Mouse (Mus musculus) midbrain, embryonic 12.5 days (tissue): Measurements from ENCODE around the gene Bpifa1. TPM values are rescaled to one million over a fixed set of nuclear protein-coding genes. Genes with fewer than 3 reads are reported as not detected.
"Not testable (repeated sequence)": the region's sequence is repeated elsewhere in the genome, so short reads cannot be mapped to it uniquely, and the experiment has no call there.

Source experiments
- ATAC-seq: fragments of 200-750 bp; cut with Nextera tagmentation; 2 replicates; pipeline ENCODE4 v1.8.0; 2017; ENCODE audit warnings: low read depth, moderate TSS enrichment, moderate library complexity; ENCODE audit not compliant: low FRiP score
- H3K27ac ChIP-seq: fragments of 300-500 bp; sonication (generic); replicated peaks from 2 replicates; pipeline ENCODE4 v1.5.1; 2016; ENCODE audit warnings: mild to moderate bottlenecking
- H3K27me3 ChIP-seq: fragments of 300-500 bp; sonication (generic); 2 replicates; pipeline ENCODE4 v1.6.1; 2016; ENCODE audit warnings: mild to moderate bottlenecking
- H3K36me3 ChIP-seq: fragments of 300-500 bp; sonication (generic); 2 replicates; pipeline ENCODE4 v1.6.1; 2016
- H3K4me1 ChIP-seq: fragments of 300-500 bp; sonication (generic); 2 replicates; pipeline ENCODE4 v1.6.1; 2016
- H3K4me2 ChIP-seq: fragments of 300-500 bp; sonication (generic); replicated peaks from 2 replicates; pipeline ENCODE4 v1.6.1; 2016; ENCODE audit warnings: mild to moderate bottlenecking, moderate library complexity
- H3K4me3 ChIP-seq: fragments of 300-500 bp; sonication (generic); 2 replicates; pipeline ENCODE4 v1.5.1; 2016; ENCODE audit warnings: mild to moderate bottlenecking
- H3K9ac ChIP-seq: fragments of 300-500 bp; sonication (generic); replicated peaks from 2 replicates; pipeline ENCODE4 v1.6.1; 2016; ENCODE audit warnings: mild to moderate bottlenecking, moderate library complexity
- H3K9me3 ChIP-seq: fragments of 300-500 bp; sonication (generic); 2 replicates; pipeline ENCODE4 v1.6.1; 2016; ENCODE audit warnings: mild to moderate bottlenecking
- WGBS: fragments of 180-500 bp; shearing (Covaris S2); methylation state at CpG from one replicate; pipeline ENCODE4 v1.1.7; 2016; 5-methylcytosine and 5-hydroxymethylcytosine counted together
- polyA plus RNA-seq: library from polyadenylated mRNA; unstranded; fragments of >200 nt; fragmentation: Nextera tagmentation; extraction: Ambion mirVana; gene quantifications from 2 replicates; pipeline ENCODE4 v1.2.1, GENCODE M21; 2016

Bpifa1 gene
- polyA plus RNA-seq: not detected in 2 replicates

DNA sequence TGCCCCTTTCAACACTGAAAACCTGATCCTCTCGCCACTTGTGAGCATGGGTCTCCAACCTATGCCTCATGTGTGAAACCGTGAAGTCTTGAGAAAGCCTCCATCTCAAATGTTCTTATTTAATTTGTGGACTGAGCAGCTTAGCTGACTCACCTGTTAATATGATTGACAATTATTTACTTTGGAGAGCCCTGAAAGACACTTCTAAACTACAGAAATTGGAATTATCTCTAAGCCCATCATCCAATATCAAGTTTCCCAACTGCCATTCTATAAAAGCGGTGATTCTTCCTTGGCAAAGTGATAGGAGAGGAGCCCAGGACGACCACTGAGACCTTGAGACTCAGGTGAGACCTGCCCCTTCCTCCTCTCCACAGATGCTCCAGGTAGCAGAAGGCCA is at the start of gene Bpifa1:
Bpifa1 (plus strand) TSS at position 301 of the 400 bp plus-strand sequence.
- Histone ChIP-seq H3K4me2 (no peak within 1 kb of the TSS), H3K36me3 (no peaks in the 10 kb centered on the region), H3K4me3 (no peak within 1 kb of the TSS), H3K27me3 (no peaks in the 10 kb centered on the region), H3K27ac (no peak within 1 kb of the TSS), H3K9me3 (no peaks in the 10 kb centered on the region), H3K9ac (no peak within 1 kb of the TSS), H3K4me1 (no peaks in the 10 kb centered on the region)
- ATAC-seq: no peak
- WGBS: 78% methylated on average over 4 of the region's 4 CpGs

DNA sequence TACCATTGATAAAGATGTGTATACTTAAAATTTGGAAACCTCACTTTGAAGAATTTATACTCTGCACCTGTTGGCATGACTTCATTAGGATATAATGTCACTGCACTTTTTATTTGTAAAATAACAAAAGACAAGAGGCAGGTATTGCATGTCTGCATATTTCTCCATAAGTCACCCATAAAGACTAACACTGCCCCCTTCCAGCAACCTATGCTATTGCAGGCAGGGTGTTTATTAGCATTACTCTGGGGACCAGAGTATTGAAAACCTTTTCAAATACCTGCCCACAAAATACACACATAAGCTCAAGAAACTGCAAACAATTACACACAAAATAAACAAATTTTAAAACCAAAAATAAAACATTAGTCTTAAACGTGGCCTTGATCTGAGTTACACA is 44.9 kb upstream of the Bpifa1 start:
- H3K27me3 ChIP-seq: no peaks in the 10 kb centered on the region
- 47% methylated on average over 1 of the region's 1 CpGs for WGBS
- H3K9me3 ChIP-seq: no peaks in the 10 kb centered on the region
- H3K9ac ChIP-seq: no peak overlapping the region
- no peak overlapping the region for H3K4me3 ChIP-seq
- H3K4me1 ChIP-seq: no peaks in the 10 kb centered on the region
- no peak overlapping the region for H3K27ac ChIP-seq
- no peak overlapping the region for H3K4me2 ChIP-seq
- H3K36me3 ChIP-seq: no peaks in the 10 kb centered on the region
- ATAC-seq: no peak

DNA sequence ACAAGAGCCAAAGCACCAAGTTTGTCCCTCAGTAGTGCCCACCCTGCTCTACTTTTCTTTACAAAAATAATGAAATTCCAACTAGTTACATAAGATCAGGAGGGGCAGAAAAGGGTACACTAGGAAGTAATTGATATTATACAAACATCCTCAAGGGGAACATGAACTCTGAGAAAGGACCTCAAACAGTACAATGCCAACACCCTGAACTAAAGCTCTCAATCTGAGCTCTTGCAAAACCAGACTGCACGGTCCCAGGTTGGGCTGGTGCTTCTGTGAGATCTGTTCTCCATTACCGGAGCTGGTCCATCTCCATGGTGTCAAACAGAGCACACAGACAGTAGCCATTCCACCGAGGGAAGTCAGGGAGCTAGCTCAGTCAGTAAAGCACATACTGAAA is 25.3 kb upstream of the Bpifa1 start:
- no peak for ATAC-seq
- H3K4me1 ChIP-seq: no peaks in the 10 kb centered on the region
- H3K9me3 ChIP-seq: no peaks in the 10 kb centered on the region
- H3K4me3 ChIP-seq: no peak overlapping the region
- H3K9ac ChIP-seq: no peak overlapping the region
- no peaks in the 10 kb centered on the region for H3K27me3 ChIP-seq
- 93% methylated on average over 3 of the region's 3 CpGs for WGBS
- no peak overlapping the region for H3K4me2 ChIP-seq
- no peaks in the 10 kb centered on the region for H3K36me3 ChIP-seq
- no peak overlapping the region for H3K27ac ChIP-seq

DNA sequence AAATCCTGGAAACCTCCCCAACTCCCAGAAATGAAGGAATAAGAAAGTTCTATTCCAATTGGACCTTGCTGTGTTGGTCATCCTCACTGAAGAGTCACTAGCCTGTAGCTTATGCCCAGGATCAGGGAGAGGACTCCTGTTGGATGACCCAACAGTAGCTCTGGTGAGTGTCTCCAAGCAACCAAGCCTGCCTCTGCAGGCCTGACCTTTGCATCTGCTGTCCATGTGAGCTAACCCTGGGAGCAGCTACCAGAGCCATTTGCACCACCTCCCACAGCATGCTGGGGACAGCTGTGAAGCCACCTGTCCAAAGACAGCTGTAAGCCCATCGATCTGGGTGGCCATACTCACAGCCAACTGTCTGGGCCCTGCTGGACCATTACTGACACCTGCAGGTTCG is 12.6 kb upstream of the Bpifa1 start, which contains the start of gene Bpifa3:
Bpifa3 (plus strand) TSS at position 217 of the 400 bp plus-strand sequence.
- H3K4me1 ChIP-seq: no peaks in the 10 kb centered on the region
- H3K4me3 ChIP-seq: no peak within 1 kb of the TSS
- no peaks in the 10 kb centered on the region for H3K27me3 ChIP-seq
- no peak within 1 kb of the TSS for H3K9ac ChIP-seq
- WGBS: 78% methylated on average over 2 of the region's 2 CpGs
- no peak within 1 kb of the TSS for H3K4me2 ChIP-seq
- H3K9me3 ChIP-seq: no peaks in the 10 kb centered on the region
- ATAC-seq: no peak
- H3K36me3 ChIP-seq: no peaks in the 10 kb centered on the region
- H3K27ac ChIP-seq: no peak within 1 kb of the TSS

DNA sequence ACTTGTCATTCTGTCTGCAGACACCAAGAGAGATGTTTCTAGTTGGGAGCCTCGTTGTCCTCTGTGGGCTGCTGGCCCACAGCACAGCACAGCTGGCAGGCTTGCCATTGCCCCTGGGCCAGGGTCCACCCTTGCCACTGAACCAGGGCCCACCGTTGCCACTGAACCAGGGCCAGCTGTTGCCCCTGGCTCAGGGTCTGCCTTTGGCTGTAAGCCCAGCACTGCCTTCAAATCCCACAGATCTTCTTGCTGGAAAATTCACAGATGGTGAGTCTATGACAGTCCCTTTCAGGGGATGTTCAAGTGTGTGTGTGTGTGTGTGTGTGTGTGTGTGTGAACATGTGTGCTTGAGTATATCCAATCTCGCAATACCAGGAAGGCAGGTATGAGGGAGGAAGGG is 1.1 kb downstream of the Bpifa1 start:
- H3K9ac ChIP-seq: no peak overlapping the region
- H3K36me3 ChIP-seq: no peaks in the 10 kb centered on the region
- H3K4me3 ChIP-seq: no peak overlapping the region
- no peaks in the 10 kb centered on the region for H3K9me3 ChIP-seq
- H3K4me2 ChIP-seq: no peak overlapping the region
- 87% methylated on average over 3 of the region's 3 CpGs for WGBS
- ATAC-seq: no peak
- no peaks in the 10 kb centered on the region for H3K27me3 ChIP-seq
- H3K4me1 ChIP-seq: no peaks in the 10 kb centered on the region
- no peak overlapping the region for H3K27ac ChIP-seq

DNA sequence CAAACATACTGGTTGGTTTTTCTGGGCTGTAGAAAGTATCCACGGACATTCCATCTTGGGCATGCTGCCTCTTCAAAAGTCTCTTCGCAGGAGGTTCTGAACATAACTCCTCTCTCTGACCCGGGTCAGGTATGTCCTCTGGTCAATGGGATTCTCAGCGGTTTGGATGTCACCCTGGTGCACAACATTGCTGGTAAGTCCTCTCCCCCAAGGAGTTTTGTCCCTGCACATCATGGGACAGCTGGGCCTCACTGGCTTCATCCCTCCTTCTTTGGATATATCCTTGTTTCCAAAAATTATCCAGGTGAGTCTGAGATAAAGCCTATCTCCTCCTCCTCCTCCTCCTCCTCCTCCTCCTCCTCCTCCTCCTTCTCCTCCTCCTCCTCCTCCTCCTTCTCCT is 4.8 kb downstream of the Bpifa1 start:
- Histone ChIP-seq H3K36me3 (no peaks in the 10 kb centered on the region), H3K4me1 (no peaks in the 10 kb centered on the region), H3K27ac (no peak overlapping the region), H3K27me3 (no peaks in the 10 kb centered on the region), H3K4me3 (no peak overlapping the region), H3K4me2 (no peak overlapping the region), H3K9me3 (no peaks in the 10 kb centered on the region), H3K9ac (no peak overlapping the region)
- 76% methylated on average over 4 of the region's 4 CpGs for WGBS
- no peak for ATAC-seq

DNA sequence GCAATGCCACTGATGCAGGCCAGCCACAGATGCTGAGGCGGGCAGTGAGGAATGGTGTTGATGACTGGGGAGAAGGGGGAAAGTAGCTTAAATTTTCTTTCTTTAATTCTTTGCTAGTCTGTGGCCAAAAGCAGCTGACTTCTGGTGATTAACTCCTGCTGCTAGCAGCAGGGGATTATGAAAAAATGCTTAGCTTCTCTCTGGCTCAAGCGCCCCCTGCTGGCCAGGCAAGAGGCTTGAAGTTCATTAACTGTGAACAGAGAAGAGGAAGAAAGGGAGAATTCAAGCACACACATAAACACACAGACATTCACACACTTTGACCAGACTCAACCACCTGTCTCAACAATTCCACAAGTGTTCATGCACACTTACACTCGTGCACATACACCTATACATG is 15.8 kb downstream of the Bpifa1 start:
- Histone ChIP-seq H3K27ac (no peak overlapping the region), H3K27me3 (no peaks in the 10 kb centered on the region), H3K9me3 (peaks cover 4% of the 10 kb centered on the region; the same call in 1 of the 2 replicates), H3K36me3 (no peaks in the 10 kb centered on the region), H3K4me1 (no peaks in the 10 kb centered on the region), H3K9ac (no peak overlapping the region), H3K4me3 (no peak overlapping the region), H3K4me2 (no peak overlapping the region)
- no peak for ATAC-seq
- WGBS: 34% methylated on average over 3 of the region's 3 CpGs

DNA sequence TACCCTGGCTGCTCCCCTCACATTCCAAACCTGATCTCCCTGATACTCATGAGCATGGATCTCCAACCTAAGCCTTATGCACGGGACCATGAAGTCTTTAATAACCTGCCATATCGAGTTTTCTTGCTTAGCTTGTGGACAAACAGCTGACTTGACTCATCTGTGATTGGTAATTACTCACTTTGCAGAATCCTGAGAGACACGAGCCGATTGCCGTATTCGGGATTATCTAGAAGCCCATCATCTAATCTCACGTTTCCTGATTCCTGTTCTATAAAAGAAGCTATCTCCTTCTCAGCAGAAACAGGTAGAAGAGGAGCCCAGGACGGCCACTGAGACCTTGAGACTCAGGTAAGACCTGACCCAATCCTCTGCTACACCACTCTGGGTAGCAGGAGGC is 19.6 kb downstream of the Bpifa1 start, which contains the start of gene Bpifa5:
Bpifa5 (plus strand) TSS at position 301 of the 400 bp plus-strand sequence.
- H3K27ac ChIP-seq: no peak within 1 kb of the TSS
- ATAC-seq: no peak

DNA sequence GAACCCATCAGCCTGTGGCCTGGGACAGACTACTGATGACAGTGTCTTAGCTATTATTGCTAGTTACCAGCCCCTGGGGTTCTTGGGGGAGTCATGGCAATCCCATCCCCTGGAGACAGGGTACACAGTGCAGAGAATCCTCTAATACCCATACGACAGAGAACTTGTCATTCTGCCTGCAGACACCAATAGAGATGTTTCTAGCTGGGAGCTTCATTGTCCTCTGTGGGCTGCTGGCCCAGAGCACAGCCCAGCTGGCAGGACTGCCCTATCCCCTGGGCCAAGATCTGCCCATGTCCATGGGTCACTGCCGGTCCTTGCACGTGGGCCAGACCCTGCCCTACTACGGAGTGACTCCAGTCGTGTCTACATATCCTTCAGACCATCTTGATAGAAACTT is 20.6 kb downstream of the Bpifa1 start:
- Histone ChIP-seq H3K27me3 (no peaks in the 10 kb centered on the region), H3K4me1 (no peaks in the 10 kb centered on the region), H3K9ac (no peak overlapping the region), H3K36me3 (no peaks in the 10 kb centered on the region), H3K9me3 (peaks cover 4% of the 10 kb centered on the region; the same call in 1 of the 2 replicates), H3K27ac (no peak overlapping the region), H3K4me3 (no peak overlapping the region), H3K4me2 (no peak overlapping the region)
- 89% methylated on average over 5 of the region's 5 CpGs for WGBS
- no peak for ATAC-seq

More for the DNA sequence above, 19.6 kb downstream of the Bpifa1 start, which contains the start of gene Bpifa5:
- no peak within 1 kb of the TSS for H3K9ac ChIP-seq
- no peak within 1 kb of the TSS for H3K4me2 ChIP-seq
- no peaks in the 10 kb centered on the region for H3K36me3 ChIP-seq
- H3K27me3 ChIP-seq: no peaks in the 10 kb centered on the region
- peaks cover 4% of the 10 kb centered on the region; the same call in 1 of the 2 replicates for H3K9me3 ChIP-seq
- no peak within 1 kb of the TSS for H3K4me3 ChIP-seq
- WGBS: 85% methylated on average over 8 of the region's 8 CpGs
- no peaks in the 10 kb centered on the region for H3K4me1 ChIP-seq

DNA sequence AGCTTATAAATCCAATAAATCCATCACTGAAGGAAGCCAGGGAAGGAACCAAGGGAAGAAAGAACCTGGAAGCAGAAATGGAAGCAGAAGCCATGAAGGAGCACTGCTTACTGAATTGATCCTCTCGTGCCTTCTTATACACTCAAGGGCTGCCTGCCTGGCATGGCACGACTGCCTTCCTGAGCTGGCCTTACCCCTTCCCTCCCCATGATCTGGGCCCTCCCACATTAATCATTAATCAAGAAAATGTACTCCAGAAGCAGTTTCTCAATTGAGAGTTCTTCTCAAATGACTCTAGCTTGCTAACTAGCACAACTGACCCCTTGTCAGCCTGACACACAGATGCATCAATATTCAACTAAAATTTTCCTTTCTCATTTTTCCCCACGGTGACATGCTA is 26.5 kb downstream of the Bpifa1 start:
- no peak for ATAC-seq
- H3K4me2 ChIP-seq: no peak overlapping the region
- no peaks in the 10 kb centered on the region for H3K9me3 ChIP-seq
- WGBS: 71% methylated on average over 3 of the region's 3 CpGs
- no peaks in the 10 kb centered on the region for H3K4me1 ChIP-seq
- no peaks in the 10 kb centered on the region for H3K36me3 ChIP-seq
- H3K27ac ChIP-seq: no peak overlapping the region
- H3K4me3 ChIP-seq: no peak overlapping the region
- no peak overlapping the region for H3K9ac ChIP-seq
- H3K27me3 ChIP-seq: no peaks in the 10 kb centered on the region

DNA sequence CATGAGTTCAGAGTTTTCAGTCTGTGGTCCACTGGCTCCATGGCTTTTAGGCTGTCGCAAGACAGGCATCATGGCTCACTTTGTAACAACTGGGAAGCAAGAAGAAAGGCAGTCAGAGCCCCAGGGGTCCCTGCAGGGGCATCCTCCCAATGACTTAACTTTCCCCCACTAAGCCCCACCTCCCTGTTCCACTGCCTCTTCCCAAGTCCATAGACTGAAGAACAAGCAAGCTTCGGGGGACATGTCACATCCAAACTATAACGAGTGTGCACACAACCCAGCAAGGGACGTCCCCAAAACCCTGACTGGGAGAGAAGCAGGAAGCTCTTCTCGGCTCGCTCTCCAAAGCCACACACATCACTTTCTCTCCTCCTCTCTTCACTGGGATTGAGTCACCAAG is 28.9 kb downstream of the Bpifa1 start:
- no peaks in the 10 kb centered on the region for H3K4me1 ChIP-seq

DNA sequence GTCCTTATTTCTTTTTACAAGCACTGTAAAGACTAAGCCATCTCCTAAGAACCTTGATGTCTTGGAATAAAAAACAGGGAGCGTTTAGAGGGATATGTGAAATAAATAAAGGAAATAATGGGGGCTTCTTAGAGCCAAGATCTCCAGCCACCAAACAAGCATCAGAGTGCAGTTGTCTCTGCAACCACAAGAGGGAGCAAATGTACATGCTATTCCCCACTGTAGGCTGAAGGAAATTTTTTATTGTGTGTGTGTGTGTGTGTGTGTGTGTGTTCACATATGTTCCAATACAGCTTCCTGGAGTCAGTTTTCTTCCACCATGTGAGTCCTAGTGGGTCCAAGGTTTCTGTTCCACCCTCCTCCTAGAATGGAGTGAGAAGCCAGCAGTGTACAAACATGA is 30.6 kb downstream of the Bpifa1 start:
- Histone ChIP-seq H3K27ac (no peak overlapping the region), H3K27me3 (no peaks in the 10 kb centered on the region), H3K4me2 (no peak overlapping the region), H3K9me3 (no peaks in the 10 kb centered on the region), H3K9ac (no peak overlapping the region), H3K36me3 (no peaks in the 10 kb centered on the region), H3K4me3 (no peak overlapping the region), H3K4me1 (no peaks in the 10 kb centered on the region)
- WGBS: 55% methylated on average over 1 of the region's 1 CpGs
- no peak for ATAC-seq

More for the DNA sequence above, 28.9 kb downstream of the Bpifa1 start:
- no peak overlapping the region for H3K27ac ChIP-seq
- H3K4me2 ChIP-seq: no peak overlapping the region
- WGBS: 64% methylated on average over 6 of the region's 6 CpGs
- no peak for ATAC-seq
- no peaks in the 10 kb centered on the region for H3K27me3 ChIP-seq
- no peaks in the 10 kb centered on the region for H3K9me3 ChIP-seq
- H3K9ac ChIP-seq: no peak overlapping the region
- H3K4me3 ChIP-seq: no peak overlapping the region
- H3K36me3 ChIP-seq: no peaks in the 10 kb centered on the region

DNA sequence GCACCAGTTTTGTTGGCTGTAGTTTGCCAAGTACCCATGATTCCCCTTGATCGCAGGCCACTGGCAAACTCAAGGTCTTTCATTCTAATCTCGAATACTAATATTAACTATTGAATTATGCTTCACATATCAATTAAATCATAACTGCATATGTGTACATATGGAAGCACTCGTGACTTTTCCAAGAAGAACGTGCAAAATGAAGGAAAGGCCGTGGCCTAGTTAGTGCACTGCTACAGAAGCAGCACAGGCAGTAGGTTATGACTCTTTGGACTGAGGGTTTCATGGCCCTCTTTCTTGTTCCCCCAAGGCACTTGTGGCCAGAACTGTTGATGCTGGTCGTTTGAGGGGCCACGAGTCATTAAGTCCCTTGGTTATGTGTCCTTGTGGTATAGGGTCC is 39.2 kb downstream of the Bpifa1 start:
- WGBS: 88% methylated on average over 7 of the region's 7 CpGs
- H3K27me3 ChIP-seq, H3K4me1 ChIP-seq, H3K4me2 ChIP-seq, ATAC-seq, H3K4me3 ChIP-seq, H3K27ac ChIP-seq, H3K9ac ChIP-seq, H3K36me3 ChIP-seq, H3K9me3 ChIP-seq: not testable (repeated sequence)
